Mouse (Mus musculus) neural tube, embryonic 13.5 days (tissue): ENCODE measurements at regions not wholly inside any gene's neighbourhood (a gene's known extent, or its start where the extent isn't known, plus 50 kb on each side); places are given as distances from the start of the nearest gene placed in this dataset.

Source experiments
- ATAC-seq: fragments of 200-750 bp; cut with Nextera tagmentation; 2 replicates; pipeline ENCODE4 v1.8.0; 2017; ENCODE audit warnings: low read depth, mild to moderate bottlenecking, moderate TSS enrichment, moderate library complexity
- H3K27ac ChIP-seq: fragments of 300-500 bp; sonication (generic); replicated peaks from 2 replicates; pipeline ENCODE4 v1.5.1; 2015; ENCODE audit warnings: moderate library complexity, mild to moderate bottlenecking, inconsistent platforms
- H3K27me3 ChIP-seq: fragments of 300-500 bp; sonication (generic); 2 replicates; pipeline ENCODE4 v1.6.1; 2015; ENCODE audit warnings: mild to moderate bottlenecking, inconsistent platforms
- H3K36me3 ChIP-seq: fragments of 300-500 bp; sonication (generic); 2 replicates; pipeline ENCODE4 v1.6.1; 2015; ENCODE audit warnings: mild to moderate bottlenecking, inconsistent platforms
- H3K4me1 ChIP-seq: fragments of 300-500 bp; sonication (generic); replicated peaks from 2 replicates; pipeline ENCODE4 v1.6.1; 2015; ENCODE audit warnings: inconsistent platforms
- H3K4me2 ChIP-seq: fragments of 300-500 bp; sonication (generic); 2 replicates; pipeline ENCODE4 v1.6.1; 2015; ENCODE audit warnings: inconsistent platforms, mild to moderate bottlenecking, moderate library complexity
- H3K4me3 ChIP-seq: fragments of 300-500 bp; sonication (generic); 2 replicates; pipeline ENCODE4 v1.5.1; 2015; ENCODE audit warnings: mild to moderate bottlenecking, inconsistent platforms
- H3K9ac ChIP-seq: fragments of 300-500 bp; sonication (generic); 2 replicates; pipeline ENCODE4 v1.6.1; 2015; ENCODE audit warnings: moderate library complexity, mild to moderate bottlenecking, inconsistent platforms
- H3K9me3 ChIP-seq: fragments of 300-500 bp; sonication (generic); 2 replicates; pipeline ENCODE4 v1.6.1; 2016; ENCODE audit warnings: inconsistent platforms
- WGBS: fragments of 180-500 bp; shearing (Covaris S2); methylation state at CpG from one replicate; pipeline ENCODE4 v1.1.7; 2015; 5-methylcytosine and 5-hydroxymethylcytosine counted together

DNA sequence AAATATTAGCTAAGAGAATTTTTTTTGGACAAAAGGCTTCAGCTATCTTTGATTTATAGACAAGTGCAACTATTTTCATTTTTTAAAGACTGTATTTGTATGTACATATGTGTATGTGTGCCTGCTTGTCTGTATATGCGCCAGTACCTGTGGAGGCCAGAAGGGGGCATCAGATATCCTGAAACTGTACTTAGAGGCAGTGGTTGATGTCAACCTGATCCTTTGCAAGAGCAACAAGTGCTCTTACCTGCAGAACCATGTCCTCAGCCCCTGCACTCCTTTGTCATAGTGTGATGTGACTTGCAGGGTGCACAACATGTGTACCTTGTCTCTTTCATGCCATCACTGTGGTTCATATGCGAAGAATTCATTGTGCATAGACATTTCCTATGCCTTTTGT, 379.5 kb downstream of the Bckdhb start:
- Histone ChIP-seq H3K9ac (no peak overlapping the region), H3K27me3 (no peaks in the 10 kb centered on the region), H3K4me3 (no peak overlapping the region), H3K36me3 (no peaks in the 10 kb centered on the region), H3K4me2 (no peak overlapping the region), H3K4me1 (no peaks in the 10 kb centered on the region), H3K27ac (no peak overlapping the region), H3K9me3 (no peaks in the 10 kb centered on the region)
- no peak for ATAC-seq
- WGBS, result 96% methylated on average over 2 of the region's 2 CpGs

DNA sequence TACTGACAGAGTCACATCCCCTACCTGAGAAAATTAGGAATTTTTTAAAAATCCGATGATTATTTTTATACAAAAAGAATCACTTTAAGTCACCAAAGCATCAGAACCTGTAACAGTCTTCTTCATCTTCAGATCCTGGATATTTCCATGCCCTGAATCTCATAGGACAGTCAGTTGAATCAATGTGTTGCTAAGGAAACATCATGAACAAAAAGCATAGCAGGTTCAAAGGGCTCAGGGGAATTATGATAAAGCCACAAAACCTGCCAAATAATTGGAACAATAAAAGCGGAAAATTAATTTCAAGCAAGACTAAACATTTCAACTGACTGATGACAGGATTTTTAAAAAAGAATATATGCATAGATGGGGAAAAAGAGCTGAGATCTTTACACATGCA, 393.9 kb downstream of the Bckdhb start:
- H3K4me3 ChIP-seq, result no peak overlapping the region
- no peaks in the 10 kb centered on the region for H3K36me3 ChIP-seq
- H3K4me2 ChIP-seq, result no peak overlapping the region
- 74% methylated on average over 2 of the region's 2 CpGs for WGBS
- H3K9ac ChIP-seq, result no peak overlapping the region
- peaks cover 5% of the 10 kb centered on the region; the same call in 1 of the 2 replicates for H3K4me1 ChIP-seq
- no peak overlapping the region for H3K27ac ChIP-seq
- ATAC-seq, result no peak
- H3K27me3 ChIP-seq, result no peaks in the 10 kb centered on the region
- H3K9me3 ChIP-seq, result no peaks in the 10 kb centered on the region

DNA sequence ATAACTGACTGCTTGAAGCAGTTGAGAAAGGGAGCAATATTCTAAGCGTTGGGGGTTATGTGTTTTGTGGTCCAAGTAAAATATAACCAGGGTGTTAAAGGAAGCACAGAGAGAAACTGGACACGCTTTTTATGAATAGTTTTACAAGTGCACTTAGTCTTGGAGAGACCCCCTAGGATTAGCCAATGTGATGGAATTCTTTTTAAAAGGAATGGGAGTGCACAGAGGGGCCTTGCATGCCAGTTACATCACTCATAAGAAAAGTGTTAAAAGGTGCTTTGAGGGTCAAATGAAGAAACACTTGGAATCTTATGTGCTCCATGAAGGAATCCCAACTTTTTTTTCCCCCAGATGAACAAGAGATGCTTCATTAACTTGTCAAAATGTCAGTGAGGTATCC, 394.4 kb downstream of the Bckdhb start:
- no peak for ATAC-seq
- WGBS, result 20% methylated on average over 2 of the region's 2 CpGs
- no peaks in the 10 kb centered on the region for H3K9me3 ChIP-seq
- no peak overlapping the region for H3K9ac ChIP-seq
- H3K4me2 ChIP-seq, result no peak overlapping the region
- H3K27me3 ChIP-seq, result no peaks in the 10 kb centered on the region
- H3K27ac ChIP-seq, result no peak overlapping the region
- H3K4me1 ChIP-seq, result peaks cover 5% of the 10 kb centered on the region; the same call in 1 of the 2 replicates
- H3K36me3 ChIP-seq, result no peaks in the 10 kb centered on the region
- no peak overlapping the region for H3K4me3 ChIP-seq

DNA sequence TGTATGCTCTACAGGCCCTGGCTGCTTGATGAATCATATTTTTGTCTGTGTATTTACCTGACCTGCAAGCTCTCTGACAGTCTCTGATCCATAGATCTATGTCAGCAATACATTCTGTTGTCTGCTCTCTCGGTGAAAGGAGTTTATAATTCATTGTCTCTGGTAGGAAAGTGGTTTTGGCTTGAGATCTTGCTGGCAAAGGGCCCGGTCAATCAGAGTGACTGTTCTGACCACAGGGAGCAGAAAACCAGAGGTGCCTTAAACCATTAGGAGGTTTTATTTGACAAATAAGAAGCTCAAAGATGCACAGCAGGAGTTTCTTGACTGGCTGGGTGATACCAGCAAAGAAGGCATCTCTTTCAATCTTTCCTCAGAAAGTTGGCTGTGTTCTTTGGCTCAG, 398.2 kb downstream of the Bckdhb start:
- 50% methylated on average over 2 of the region's 2 CpGs for WGBS
- H3K4me1 ChIP-seq, result peaks cover 5% of the 10 kb centered on the region; the same call in 1 of the 2 replicates
- H3K4me3 ChIP-seq, result no peak overlapping the region
- H3K27ac ChIP-seq, result no peak overlapping the region
- no peaks in the 10 kb centered on the region for H3K27me3 ChIP-seq
- H3K4me2 ChIP-seq, result no peak overlapping the region
- no peaks in the 10 kb centered on the region for H3K9me3 ChIP-seq
- no peak overlapping the region for H3K9ac ChIP-seq
- H3K36me3 ChIP-seq, result no peaks in the 10 kb centered on the region
- ATAC-seq, result no peak

DNA sequence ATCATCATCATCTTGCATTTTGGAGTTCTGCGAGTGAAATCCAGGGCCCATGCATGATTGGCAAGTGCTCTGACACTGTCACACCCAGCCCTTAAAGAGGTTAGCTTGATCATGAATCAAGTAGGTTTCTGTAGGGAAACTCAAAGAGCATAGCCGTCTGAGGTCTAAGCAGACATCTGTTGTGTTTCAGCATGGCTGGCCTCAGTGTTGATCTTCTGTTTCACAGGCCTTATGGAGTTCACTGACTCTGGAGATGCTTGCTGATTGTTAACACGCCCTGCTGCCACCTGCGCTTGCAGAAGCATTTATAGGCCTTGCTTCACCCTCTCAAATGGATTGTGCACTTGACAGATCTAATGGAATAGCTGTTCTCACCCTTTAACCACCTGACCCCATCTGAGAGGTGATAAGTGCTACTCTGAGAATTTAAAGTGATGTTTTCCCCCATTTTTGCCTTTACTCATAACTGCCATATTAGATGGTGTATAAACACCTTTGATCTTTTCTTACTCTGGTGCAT, 406.2 kb downstream of the Bckdhb start:
- Histone ChIP-seq H3K36me3 (no peaks in the 10 kb centered on the region), H3K4me3 (no peak overlapping the region), H3K9ac (no peak overlapping the region), H3K27me3 (no peaks in the 10 kb centered on the region), H3K9me3 (no peaks in the 10 kb centered on the region), H3K4me1 (no peaks in the 10 kb centered on the region), H3K27ac (no peak overlapping the region), H3K4me2 (no peak overlapping the region)
- no peak for ATAC-seq
- WGBS, result 66% methylated on average over 4 of the region's 4 CpGs

DNA sequence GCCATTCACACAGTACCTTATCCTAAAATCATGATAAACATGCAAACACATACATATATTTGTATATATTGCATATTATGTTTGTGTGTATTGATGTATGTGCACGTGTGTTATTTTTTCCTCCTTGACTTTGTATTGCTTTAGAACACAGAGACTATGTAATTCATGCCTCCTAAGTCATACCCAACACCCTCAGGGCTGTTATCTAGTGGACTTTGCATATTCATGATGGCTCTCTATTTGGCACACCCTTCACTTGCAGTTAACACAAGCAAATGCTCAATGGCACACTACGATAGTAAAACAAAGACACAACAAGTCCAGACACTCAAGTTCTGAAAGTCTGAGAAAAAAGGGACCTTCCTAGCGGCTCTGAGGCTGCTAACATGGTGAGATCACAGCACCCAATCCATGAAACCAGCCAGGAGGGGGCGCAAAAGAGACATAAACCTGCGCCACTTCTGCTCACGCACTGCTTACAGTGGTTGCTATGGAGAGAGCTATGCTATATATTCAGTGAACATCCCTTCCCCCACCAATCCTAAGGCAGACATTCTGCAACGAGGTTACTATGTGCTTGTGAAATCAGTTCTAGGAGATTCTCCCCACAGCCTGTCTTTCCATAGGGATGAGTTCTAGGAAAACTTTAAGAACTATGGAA, 418.6 kb downstream of the Bckdhb start:
- H3K27ac ChIP-seq, result no peak overlapping the region
- no peaks in the 10 kb centered on the region for H3K36me3 ChIP-seq
- WGBS, result 16% methylated on average over 7 of the region's 7 CpGs
- no peak overlapping the region for H3K9ac ChIP-seq
- H3K4me3 ChIP-seq, result no peak overlapping the region
- peaks cover 6% of the 10 kb centered on the region; the same call in 1 of the 2 replicates for H3K4me1 ChIP-seq
- ATAC-seq, result peak; percentile 98
- no peaks in the 10 kb centered on the region for H3K9me3 ChIP-seq
- H3K4me2 ChIP-seq, result no peak overlapping the region
- H3K27me3 ChIP-seq, result no peaks in the 10 kb centered on the region

DNA sequence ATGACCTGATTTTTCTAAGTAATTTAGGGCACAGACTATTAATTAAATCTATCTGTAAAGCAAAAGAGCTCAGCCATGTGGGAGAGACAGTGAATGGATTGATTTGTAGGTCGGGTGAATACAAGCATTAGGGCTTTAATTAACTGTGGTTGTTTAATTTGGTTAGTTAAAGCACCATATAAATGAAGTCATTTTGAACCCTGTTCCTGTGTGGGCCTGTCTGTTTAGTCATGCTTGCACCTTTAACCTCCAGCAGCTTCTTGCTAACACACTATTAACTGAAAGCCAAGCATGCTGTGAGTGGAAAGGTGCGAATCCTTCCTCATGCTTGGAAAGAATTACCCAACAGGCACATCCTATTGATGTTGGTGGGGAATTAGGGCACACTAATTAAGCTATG, 425.3 kb downstream of the Bckdhb start:
- no peaks in the 10 kb centered on the region for H3K27me3 ChIP-seq
- no peak overlapping the region for H3K4me3 ChIP-seq
- no peaks in the 10 kb centered on the region for H3K36me3 ChIP-seq
- 37% methylated on average over 2 of the region's 2 CpGs for WGBS
- ATAC-seq, result peak; percentile 56; the same call in 1 of the 2 replicates
- H3K4me1 ChIP-seq, result no peaks in the 10 kb centered on the region
- H3K9ac ChIP-seq, result no peak overlapping the region
- H3K9me3 ChIP-seq, result no peaks in the 10 kb centered on the region
- no peak overlapping the region for H3K27ac ChIP-seq
- H3K4me2 ChIP-seq, result no peak overlapping the region

DNA sequence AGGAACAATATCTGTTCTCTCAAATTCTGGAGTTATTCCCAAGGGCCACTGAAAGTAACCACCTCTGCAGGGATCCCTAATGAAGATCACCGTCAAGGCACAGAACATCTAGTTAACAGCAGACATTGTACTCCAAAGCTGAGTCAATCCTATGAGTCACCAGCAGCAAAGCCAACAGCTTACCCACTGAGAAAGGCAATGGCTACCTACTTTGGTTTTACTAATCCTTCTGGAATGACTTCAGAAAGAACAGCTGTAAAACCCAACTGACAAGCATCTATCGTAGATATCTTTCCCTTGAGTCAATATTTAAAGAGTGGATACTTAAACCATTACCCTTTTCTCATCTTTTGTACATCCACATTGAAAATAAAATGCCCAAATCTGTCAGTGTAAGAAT, 429.5 kb downstream of the Bckdhb start:
- WGBS, result 82% methylated on average over 2 of the region's 2 CpGs
- Histone ChIP-seq H3K36me3 (no peaks in the 10 kb centered on the region), H3K27me3 (no peaks in the 10 kb centered on the region), H3K4me1 (no peaks in the 10 kb centered on the region), H3K27ac (no peak overlapping the region), H3K4me3 (no peak overlapping the region), H3K9me3 (no peaks in the 10 kb centered on the region), H3K9ac (no peak overlapping the region), H3K4me2 (no peak overlapping the region)
- no peak for ATAC-seq

DNA sequence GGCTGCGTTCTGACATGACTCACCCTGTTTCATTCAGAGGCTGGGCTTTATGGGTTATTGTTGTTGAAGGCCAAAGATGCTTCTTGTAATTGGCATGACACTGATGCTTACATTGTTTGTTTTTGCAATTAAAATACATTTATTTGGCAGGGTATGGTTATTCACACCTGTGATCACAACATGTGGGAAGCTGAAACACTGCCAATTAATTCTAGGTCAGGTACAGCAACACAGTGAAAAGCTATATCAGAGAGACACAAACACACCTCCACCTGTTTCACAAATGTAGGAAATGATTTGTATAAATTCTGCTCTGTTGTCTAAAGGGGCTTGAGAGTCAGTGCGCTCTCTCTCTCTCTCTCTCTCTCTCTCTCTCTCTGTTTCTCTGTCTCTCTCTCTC, 431.2 kb downstream of the Bckdhb start:
- WGBS, result 98% methylated on average over 2 of the region's 2 CpGs
- no peak overlapping the region for H3K27ac ChIP-seq
- no peak for ATAC-seq
- no peak overlapping the region for H3K9ac ChIP-seq
- H3K4me3 ChIP-seq, result no peak overlapping the region
- no peaks in the 10 kb centered on the region; the same call in 1 of the 2 replicates for H3K4me1 ChIP-seq
- no peaks in the 10 kb centered on the region for H3K36me3 ChIP-seq
- H3K9me3 ChIP-seq, result no peaks in the 10 kb centered on the region
- H3K4me2 ChIP-seq, result no peak overlapping the region
- no peaks in the 10 kb centered on the region for H3K27me3 ChIP-seq

DNA sequence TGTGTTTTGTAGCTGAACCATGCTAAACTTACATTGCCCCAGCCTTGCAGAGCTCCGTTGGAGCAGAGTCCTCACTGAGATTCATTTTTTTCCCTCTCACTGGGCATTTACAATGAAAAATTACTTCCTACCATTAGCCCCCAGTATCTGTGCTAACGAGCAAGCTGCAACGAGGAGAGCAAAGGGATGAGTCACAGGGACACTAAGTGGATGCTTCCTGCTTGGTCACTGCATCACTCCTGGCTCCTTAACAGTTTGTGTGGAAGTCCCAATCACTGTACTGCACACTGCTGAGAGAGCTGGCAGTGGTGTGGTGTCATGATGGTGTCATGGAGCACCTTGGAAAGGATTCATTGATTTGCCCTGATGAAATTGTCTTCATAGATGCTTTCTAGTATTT, 434.9 kb downstream of the Bckdhb start:
- no peaks in the 10 kb centered on the region for H3K9me3 ChIP-seq
- H3K27me3 ChIP-seq, result no peaks in the 10 kb centered on the region
- H3K36me3 ChIP-seq, result no peaks in the 10 kb centered on the region
- no peak overlapping the region for H3K4me2 ChIP-seq
- no peak overlapping the region for H3K4me3 ChIP-seq
- H3K27ac ChIP-seq, result no peak overlapping the region
- ATAC-seq, result peak; percentile 53; the same call in 1 of the 2 replicates
- no peak overlapping the region for H3K9ac ChIP-seq
- no peaks in the 10 kb centered on the region; the same call in 1 of the 2 replicates for H3K4me1 ChIP-seq
- 50% methylated on average over 3 of the region's 3 CpGs for WGBS

DNA sequence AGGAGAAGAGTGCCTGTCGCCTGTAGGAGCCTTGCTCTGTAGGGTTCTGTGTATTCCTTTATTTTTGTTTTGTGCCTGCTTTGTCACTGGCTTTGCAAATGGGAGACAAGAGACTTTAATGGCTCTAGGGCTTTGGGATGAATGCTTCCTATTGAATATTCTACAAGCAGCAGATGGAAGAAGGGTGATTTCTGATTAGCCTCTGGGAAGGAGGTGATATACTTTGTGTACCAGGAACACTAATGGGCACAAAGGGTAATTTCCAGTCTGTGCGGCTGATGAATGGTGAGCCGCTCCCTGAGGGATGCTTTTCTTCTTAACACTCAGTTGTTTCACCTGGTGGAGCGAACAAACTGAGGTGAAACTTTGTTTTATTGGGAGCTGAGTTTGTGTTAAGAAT, 435.5 kb downstream of the Bckdhb start:
- ATAC-seq, result peak; percentile 53; the same call in 1 of the 2 replicates
- H3K9ac ChIP-seq, result no peak overlapping the region
- no peaks in the 10 kb centered on the region; the same call in 1 of the 2 replicates for H3K4me1 ChIP-seq
- H3K27ac ChIP-seq, result no peak overlapping the region
- no peaks in the 10 kb centered on the region for H3K36me3 ChIP-seq
- H3K27me3 ChIP-seq, result no peaks in the 10 kb centered on the region
- H3K4me2 ChIP-seq, result no peak overlapping the region
- no peak overlapping the region for H3K4me3 ChIP-seq
- WGBS, result 44% methylated on average over 4 of the region's 4 CpGs
- no peaks in the 10 kb centered on the region for H3K9me3 ChIP-seq

DNA sequence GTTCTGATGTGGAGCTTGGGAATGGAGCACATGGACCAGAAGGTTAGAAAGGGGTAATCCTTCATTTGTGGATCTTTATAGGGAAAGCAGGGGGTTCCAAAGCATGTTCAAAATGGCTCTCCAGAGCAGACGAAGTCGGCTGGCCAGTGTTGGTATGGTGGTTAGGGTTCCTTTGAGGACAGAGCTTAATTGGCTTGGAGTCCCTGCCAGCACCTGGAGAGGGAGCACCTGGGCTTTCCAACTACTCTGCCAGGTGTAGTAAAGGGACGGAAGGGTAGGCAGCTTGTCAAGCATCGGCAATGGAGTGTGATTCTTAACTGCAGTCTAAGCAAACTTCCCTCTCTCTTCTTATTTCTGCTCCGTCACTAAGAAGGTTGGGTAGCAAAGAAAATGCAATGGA, 438.5 kb downstream of the Bckdhb start:
- no peak overlapping the region for H3K4me2 ChIP-seq
- H3K36me3 ChIP-seq, result no peaks in the 10 kb centered on the region
- 89% methylated on average over 5 of the region's 5 CpGs for WGBS
- H3K4me1 ChIP-seq, result no peaks in the 10 kb centered on the region; the same call in 1 of the 2 replicates
- H3K9me3 ChIP-seq, result no peaks in the 10 kb centered on the region
- H3K27me3 ChIP-seq, result no peaks in the 10 kb centered on the region
- no peak overlapping the region for H3K4me3 ChIP-seq
- no peak for ATAC-seq
- no peak overlapping the region for H3K9ac ChIP-seq
- H3K27ac ChIP-seq, result no peak overlapping the region

DNA sequence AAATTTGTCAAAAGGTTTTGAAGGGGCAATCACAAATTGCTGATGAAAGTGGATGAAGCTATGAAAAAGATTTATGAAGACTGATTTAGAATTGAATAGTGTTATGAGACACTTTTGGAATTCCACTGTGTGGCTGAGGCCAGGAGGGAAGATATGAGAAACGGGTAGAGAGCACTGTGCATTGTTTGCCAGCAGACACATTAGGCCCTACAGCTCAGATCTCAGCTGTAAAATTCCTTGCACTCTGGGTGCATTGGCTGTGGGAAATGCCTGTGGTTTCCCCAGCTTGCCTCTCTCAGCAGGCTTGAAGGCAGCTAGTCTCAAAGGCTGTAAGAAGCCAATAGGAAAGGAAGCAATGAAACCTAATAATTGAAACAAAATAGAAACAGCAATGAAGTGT, 444.3 kb downstream of the Bckdhb start:
- no peak overlapping the region for H3K4me2 ChIP-seq
- ATAC-seq, result peak; percentile 32; the same call in 1 of the 2 replicates
- H3K36me3 ChIP-seq, result no peaks in the 10 kb centered on the region
- H3K9me3 ChIP-seq, result no peaks in the 10 kb centered on the region
- H3K27ac ChIP-seq, result no peak overlapping the region
- H3K4me3 ChIP-seq, result no peak overlapping the region
- H3K9ac ChIP-seq, result no peak overlapping the region
- 38% methylated on average over 1 of the region's 1 CpGs for WGBS
- no peaks in the 10 kb centered on the region for H3K4me1 ChIP-seq
- H3K27me3 ChIP-seq, result no peaks in the 10 kb centered on the region
